Mouse (Mus musculus) liver, postnatal 0 days (tissue): ENCODE measurements around the gene Hsd3b7.

Source experiments
- CTCF ChIP-seq: sonication (generic); IDR thresholded peaks from 2 replicates; pipeline ENCODE4 v1.5.1; 2016; ENCODE audit warnings: antibody characterized with exemption, low read depth
- EP300 ChIP-seq: IDR thresholded peaks from 2 replicates; pipeline ENCODE4 v1.6.1; 2016; ENCODE audit warnings: antibody characterized with exemption, low read depth, mild to moderate bottlenecking

DNA sequence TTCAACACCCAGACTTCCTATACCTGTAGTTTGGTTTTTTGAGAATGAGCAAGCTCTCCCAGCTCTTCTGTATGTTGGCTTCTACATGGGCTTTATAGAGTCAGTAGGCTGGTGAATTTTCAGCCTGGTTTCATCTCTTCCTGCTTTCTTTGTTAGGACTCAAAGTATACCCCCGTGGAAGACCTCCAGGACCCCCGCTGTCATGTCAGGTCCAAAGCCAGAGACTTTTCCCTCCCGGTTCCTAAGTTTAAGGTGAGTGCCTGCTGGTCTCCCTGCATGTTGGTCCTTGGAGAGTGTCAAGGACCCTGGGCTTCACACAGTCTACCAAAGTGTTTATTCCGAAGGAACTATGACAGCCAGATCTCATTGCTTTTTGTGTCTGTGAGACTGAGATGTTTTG lies 22.1 kb upstream of the Hsd3b7 start:
- TF ChIP-seq EP300, result no peak
- TF ChIP-seq CTCF, result no peak
